Mouse (Mus musculus) G1E (cell line): ENCODE data around the gene Ormdl2. TPM values are rescaled to one million over a fixed set of nuclear protein-coding genes. Genes with fewer than 3 reads are reported as not detected.

Experiments
- ATAC-seq: 2 replicates; pipeline ENCODE4 v1.8.0; 2016; ENCODE audit warnings: mild to moderate bottlenecking; ENCODE audit not compliant: insufficient number of reproducible peaks, poor library complexity, low FRiP score, severe bottlenecking; ENCODE audit errors: extremely low read depth
- DNase-seq: peaks from one replicate; pipeline ENCODE4 v3.0.0; 2012; ENCODE audit warnings: low spot score
- H3K27me3 ChIP-seq: 2 replicates; pipeline ENCODE4 v1.6.1; 2012; ENCODE audit warnings: mild to moderate bottlenecking, low read length, inconsistent platforms; ENCODE audit not compliant: insufficient read depth
- H3K36me3 ChIP-seq: replicated peaks from 2 replicates; pipeline ENCODE3; 2012; ENCODE audit warnings: mild to moderate bottlenecking, inconsistent platforms
- H3K4me1 ChIP-seq: 2 replicates; pipeline ENCODE4 v1.6.1; 2012; ENCODE audit warnings: low read depth, low read length, inconsistent platforms, mixed read lengths; ENCODE audit not compliant: insufficient read depth
- H3K4me3 ChIP-seq: 2 replicates; pipeline ENCODE4 v1.5.1; 2012; ENCODE audit warnings: low read depth, mild to moderate bottlenecking, inconsistent platforms, low read length, moderate library complexity, mixed read lengths
- H3K9me3 ChIP-seq: replicated peaks from 2 replicates; pipeline ENCODE4 v1.6.1; 2012; ENCODE audit warnings: inconsistent platforms
- CTCF ChIP-seq: IDR thresholded peaks from 2 replicates; pipeline ENCODE4 v1.5.1; 2012; ENCODE audit warnings: low read depth, low read length, inconsistent platforms, mixed read lengths
- GATA1 ChIP-seq: IDR thresholded peaks from 2 replicates; pipeline ENCODE4 v1.6.1; 2012; ENCODE audit warnings: borderline replicate concordance, low read length, inconsistent platforms, mixed read lengths
- GATA2 ChIP-seq: IDR thresholded peaks from 2 replicates; pipeline ENCODE4 v1.6.1; 2012; ENCODE audit warnings: low read depth, low read length, inconsistent platforms, borderline replicate concordance
- POLR2AphosphoS5 ChIP-seq: IDR thresholded peaks from 2 replicates; pipeline ENCODE4 v1.6.1; 2012; ENCODE audit warnings: low read depth, low read length, inconsistent platforms; ENCODE audit not compliant: insufficient replicate concordance
- TAL1 ChIP-seq: conservative IDR thresholded peaks from 2 replicates; pipeline ENCODE4 v1.6.1; 2012; ENCODE audit warnings: low read depth, low read length, inconsistent platforms, mixed read lengths
- polyA plus RNA-seq: library from polyadenylated mRNA; stranded (reverse); fragments of >175 nt; gene quantifications from 2 replicates; pipeline ENCODE4 v1.2.3, GENCODE M21; 2012
- total RNA-seq, 2 experiments: library from RNA; stranded (forward) in 1 of 2; stranded (reverse) in 1 of 2; fragments of 200-1000 nt in 1 of 2; fragments of >200 nt in 1 of 2; fragmentation: Nextera tagmentation in 1 of 2; gene quantifications; 2 replicates each; pipeline ENCODE4 v1.2.3; 2014 to 2017

Gene Ormdl2
- total and polyA plus RNA-seq, 3 experiments, result 21.9 to 132 (median 31.9) TPM

- H3K9me3 ChIP-seq, result no peaks in the 10 kb centered on the region
- peaks cover 20% of the 10 kb centered on the region for H3K27me3 ChIP-seq
- H3K4me1 ChIP-seq, result peaks cover 7% of the 10 kb centered on the region
- no peak for ATAC-seq
- H3K4me3 ChIP-seq, result no peak overlapping the region
- DNase-seq, result no peak
- TF ChIP-seq GATA2 (no peak), TAL1 (no peak), POLR2AphosphoS5 (no peak), CTCF (no peak), GATA1 (no peak)
- H3K36me3 ChIP-seq, result peaks cover 25% of the 10 kb centered on the region
Measured at GRCm38 (mm10) chr10:128798676-128799075, 22.8 kb downstream of the Ormdl2 start.

GRCm38 (mm10) chr10:128795581-128795980 is 25.9 kb downstream of the Ormdl2 start:
- TF ChIP-seq TAL1 (no peak), GATA2 (no peak), GATA1 (no peak), POLR2AphosphoS5 (no peak), CTCF (no peak)
- Histone ChIP-seq H3K9me3 (no peaks in the 10 kb centered on the region), H3K36me3 (peaks cover 7% of the 10 kb centered on the region), H3K4me1 (peaks cover 7% of the 10 kb centered on the region; the same call in 1 of the 2 replicates), H3K27me3 (peaks cover 24% of the 10 kb centered on the region), H3K4me3 (no peak overlapping the region)
- ATAC-seq, result no peak
- DNase-seq, result no peak

- TF ChIP-seq GATA2 (no peak), GATA1 (no peak), CTCF (no peak), TAL1 (no peak), POLR2AphosphoS5 (no peak)
- Histone ChIP-seq H3K4me1 (peaks cover 7% of the 10 kb centered on the region; the same call in 1 of the 2 replicates), H3K4me3 (no peak overlapping the region), H3K27me3 (peaks cover 24% of the 10 kb centered on the region), H3K36me3 (peaks cover 2% of the 10 kb centered on the region), H3K9me3 (no peaks in the 10 kb centered on the region)
- ATAC-seq (no peak), DNase-seq (no peak)
Measured at GRCm38 (mm10) chr10:128794391-128794790, 27.1 kb downstream of the Ormdl2 start.

GRCm38 (mm10) chr10:128793258-128793657 is 28.2 kb downstream of the Ormdl2 start:
- TF ChIP-seq GATA1, result no peak
- no peak for TF ChIP-seq GATA2
- no peak for TF ChIP-seq TAL1
- TF ChIP-seq POLR2AphosphoS5, result no peak
- no peak for TF ChIP-seq CTCF

GRCm38 (mm10) chr10:128792041-128792440 is 29.4 kb downstream of the Ormdl2 start:
- DNase-seq, result no peak
- no peak for ATAC-seq
- no peak for TF ChIP-seq GATA2
- no peak for TF ChIP-seq GATA1
- no peak for TF ChIP-seq POLR2AphosphoS5
- TF ChIP-seq TAL1, result no peak
- no peak for TF ChIP-seq CTCF
- Histone ChIP-seq H3K27me3 (peaks cover 24% of the 10 kb centered on the region), H3K9me3 (no peaks in the 10 kb centered on the region), H3K4me3 (no peak overlapping the region), H3K4me1 (peaks cover 7% of the 10 kb centered on the region; the same call in 1 of the 2 replicates), H3K36me3 (no peaks in the 10 kb centered on the region)

More at GRCm38 (mm10) chr10:128793258-128793657, 28.2 kb downstream of the Ormdl2 start:
- no peak for ATAC-seq
- no peaks in the 10 kb centered on the region for H3K36me3 ChIP-seq
- H3K4me1 ChIP-seq, result peaks cover 7% of the 10 kb centered on the region; the same call in 1 of the 2 replicates
- DNase-seq, result no peak
- no peaks in the 10 kb centered on the region for H3K9me3 ChIP-seq
- no peak overlapping the region for H3K4me3 ChIP-seq
- peaks cover 24% of the 10 kb centered on the region for H3K27me3 ChIP-seq

GRCm38 (mm10) chr10:128790398-128791124 is 30.9 kb downstream of the Ormdl2 start, which contains the start of gene Mmp19:
TSS of gene Mmp19 (plus strand) at chr10:128790910.
- no peak for DNase-seq
- ATAC-seq, result no peak
- no peaks in the 10 kb centered on the region for H3K9me3 ChIP-seq
- no peak for TF ChIP-seq TAL1
- no peak for TF ChIP-seq POLR2AphosphoS5
- TF ChIP-seq CTCF, result no peak
- no peak for TF ChIP-seq GATA2
- TF ChIP-seq GATA1, result no peak
- peaks cover 18% of the 10 kb centered on the region for H3K27me3 ChIP-seq
- no peak within 1 kb of the TSS for H3K4me3 ChIP-seq
- H3K36me3 ChIP-seq, result no peaks in the 10 kb centered on the region
- H3K4me1 ChIP-seq, result peaks cover 7% of the 10 kb centered on the region; the same call in 1 of the 2 replicates
